Mouse (Mus musculus): ENCODE measurements around the gene B3galt4. TPM values are rescaled to one million over a fixed set of nuclear protein-coding genes. Genes with fewer than 3 reads are reported as not detected.
A peak's percentile ranks its signal among the peaks of the same experiment; 100 is the strongest.
"Not testable (repeated sequence)": the region's sequence is repeated elsewhere in the genome, so short reads cannot be mapped to it uniquely, and the experiment has no call there.

The B3galt4 gene
- polyA plus RNA-seq, 1 experiment from 2014 or later, result 4.0 TPM

GRCm38 (mm10) chr17:33953310-33953709 lies 2.0 kb upstream of the B3galt4 start:
- no peak overlapping the region; the same call in 1 of the 2 replicates for H3K9ac ChIP-seq (ENCODE audit: low read length)
- DNase-seq (ENCODE audit: low spot score) (no peak), ATAC-seq (replicated peaks; ENCODE audit: low FRiP score) (no peak)
- no peak overlapping the region for H3K4me2 ChIP-seq (ENCODE audit: low read depth, low read length, severe bottlenecking)
- 90% methylated on average over 3 of the region's 3 CpGs for WGBS
- H3K4me3 ChIP-seq (ENCODE audit: low read depth, low read length), result peak overlapping the region; percentile 5; the same call in 1 of the 2 replicates
- H3K27ac ChIP-seq (ENCODE audit: low read depth, low read length), result no peak overlapping the region
- peaks cover 39% of the 10 kb centered on the region for H3K4me1 ChIP-seq (replicated peaks; ENCODE audit: control insufficient read depth, insufficient read depth, low read length)
- peaks cover 12% of the 10 kb centered on the region for H3K36me3 ChIP-seq (ENCODE audit: control insufficient read depth, insufficient read depth, low read length)
- no peaks in the 10 kb centered on the region for H3K27me3 ChIP-seq (ENCODE audit: control insufficient read depth, insufficient read depth, low read length)
- no peaks in the 10 kb centered on the region for H3K9me3 ChIP-seq (ENCODE audit: control insufficient read depth, low read length)

- H3K27me3 ChIP-seq (ENCODE audit: control insufficient read depth, insufficient read depth, low read length), result no peaks in the 10 kb centered on the region
- H3K4me3 ChIP-seq (ENCODE audit: low read depth, low read length), result 0 out of 2 replicates have a peak overlapping the region, but pooled peaks have one; percentile 5
- ATAC-seq (replicated peaks; ENCODE audit: low FRiP score) (no peak), DNase-seq (ENCODE audit: low spot score) (no peak)
- peaks cover 12% of the 10 kb centered on the region for H3K36me3 ChIP-seq (ENCODE audit: control insufficient read depth, insufficient read depth, low read length)
- 80% methylated on average over 4 of the region's 4 CpGs for WGBS
- H3K4me1 ChIP-seq (replicated peaks; ENCODE audit: control insufficient read depth, insufficient read depth, low read length), result peaks cover 39% of the 10 kb centered on the region
- H3K9me3 ChIP-seq (ENCODE audit: control insufficient read depth, low read length), result no peaks in the 10 kb centered on the region
- H3K9ac ChIP-seq (ENCODE audit: low read length), result no peak overlapping the region; the same call in 1 of the 2 replicates
- no peak overlapping the region for H3K27ac ChIP-seq (ENCODE audit: low read depth, low read length)
- no peak overlapping the region for H3K4me2 ChIP-seq (ENCODE audit: low read depth, low read length, severe bottlenecking)
Measured at GRCm38 (mm10) chr17:33952879-33953278, 1.6 kb upstream of the B3galt4 start.

GRCm38 (mm10) chr17:33952015-33952414 lies 727 bp upstream of the B3galt4 start:
- 0 out of 2 replicates have a peak overlapping the region, but pooled peaks have one; percentile 29 for H3K4me3 ChIP-seq (ENCODE audit: low read depth, low read length)
- DNase-seq (ENCODE audit: low spot score); ATAC-seq (replicated peaks; ENCODE audit: low FRiP score); H3K27me3 ChIP-seq (ENCODE audit: control insufficient read depth, insufficient read depth, low read length); H3K9me3 ChIP-seq (ENCODE audit: control insufficient read depth, low read length); H3K9ac ChIP-seq (ENCODE audit: low read length); H3K27ac ChIP-seq (ENCODE audit: low read depth, low read length): not testable (repeated sequence)
- H3K4me2 ChIP-seq (ENCODE audit: low read depth, low read length, severe bottlenecking), result peak overlapping the region; percentile 51
- H3K4me1 ChIP-seq (replicated peaks; ENCODE audit: control insufficient read depth, insufficient read depth, low read length), result peaks cover 37% of the 10 kb centered on the region
- peaks cover 12% of the 10 kb centered on the region for H3K36me3 ChIP-seq (ENCODE audit: control insufficient read depth, insufficient read depth, low read length)
- 73% methylated on average over 13 of the region's 13 CpGs for WGBS

GRCm38 (mm10) chr17:33950131-33950625 lies 1.1 kb downstream of the B3galt4 start:
- H3K4me3 ChIP-seq (ENCODE audit: low read depth, low read length), result no peak overlapping the region
- WGBS, result 75% methylated on average over 10 of the region's 10 CpGs
- no peak overlapping the region for H3K27ac ChIP-seq (ENCODE audit: low read depth, low read length)
- H3K4me1 ChIP-seq (replicated peaks; ENCODE audit: control insufficient read depth, insufficient read depth, low read length), result peaks cover 34% of the 10 kb centered on the region
- H3K4me2 ChIP-seq (ENCODE audit: low read depth, low read length, severe bottlenecking), result peak overlapping the region; percentile 21; the same call in 1 of the 2 replicates
- H3K9ac ChIP-seq (ENCODE audit: low read length), result no peak overlapping the region
- no peak for ATAC-seq (replicated peaks; ENCODE audit: low FRiP score)
- no peaks in the 10 kb centered on the region for H3K27me3 ChIP-seq (ENCODE audit: control insufficient read depth, insufficient read depth, low read length)
- no peaks in the 10 kb centered on the region for H3K9me3 ChIP-seq (ENCODE audit: control insufficient read depth, low read length)
- DNase-seq (ENCODE audit: low spot score), result no peak
- peaks cover 12% of the 10 kb centered on the region for H3K36me3 ChIP-seq (ENCODE audit: control insufficient read depth, insufficient read depth, low read length)

GRCm38 (mm10) chr17:33948905-33949537 lies 2.3 kb downstream of the B3galt4 start:
- Histone ChIP-seq H3K9me3 (ENCODE audit: control insufficient read depth, low read length) (no peaks in the 10 kb centered on the region), H3K4me2 (ENCODE audit: low read depth, low read length, severe bottlenecking) (no peak overlapping the region), H3K9ac (ENCODE audit: low read length) (no peak overlapping the region), H3K4me1 (replicated peaks; ENCODE audit: control insufficient read depth, insufficient read depth, low read length) (peaks cover 26% of the 10 kb centered on the region), H3K36me3 (ENCODE audit: control insufficient read depth, insufficient read depth, low read length) (peaks cover 13% of the 10 kb centered on the region), H3K4me3 (ENCODE audit: low read depth, low read length) (no peak overlapping the region), H3K27ac (ENCODE audit: low read depth, low read length) (no peak overlapping the region), H3K27me3 (ENCODE audit: control insufficient read depth, insufficient read depth, low read length) (no peaks in the 10 kb centered on the region)
- ATAC-seq (replicated peaks; ENCODE audit: low FRiP score) (no peak), DNase-seq (ENCODE audit: low spot score) (no peak)
- WGBS, result 91% methylated on average over 19 of the region's 19 CpGs

- WGBS, result 93% methylated on average over 22 of the region's 22 CpGs
- DNase-seq (ENCODE audit: low spot score), result no peak
- Histone ChIP-seq H3K4me2 (ENCODE audit: low read depth, low read length, severe bottlenecking) (no peak overlapping the region), H3K4me3 (ENCODE audit: low read depth, low read length) (no peak overlapping the region), H3K27ac (ENCODE audit: low read depth, low read length) (no peak overlapping the region), H3K9ac (ENCODE audit: low read length) (no peak overlapping the region), H3K27me3 (ENCODE audit: control insufficient read depth, insufficient read depth, low read length) (no peaks in the 10 kb centered on the region), H3K4me1 (replicated peaks; ENCODE audit: control insufficient read depth, insufficient read depth, low read length) (peaks cover 22% of the 10 kb centered on the region), H3K36me3 (ENCODE audit: control insufficient read depth, insufficient read depth, low read length) (peaks cover 9% of the 10 kb centered on the region), H3K9me3 (ENCODE audit: control insufficient read depth, low read length) (no peaks in the 10 kb centered on the region)
- no peak for ATAC-seq (replicated peaks; ENCODE audit: low FRiP score)
Measured at GRCm38 (mm10) chr17:33948090-33948904, 3.0 kb downstream of the B3galt4 start.

- H3K27ac ChIP-seq (ENCODE audit: low read depth, low read length), result no peak overlapping the region
- H3K4me1 ChIP-seq (replicated peaks; ENCODE audit: control insufficient read depth, insufficient read depth, low read length), result peaks cover 15% of the 10 kb centered on the region
- peaks cover 9% of the 10 kb centered on the region; the same call in 1 of the 2 replicates for H3K36me3 ChIP-seq (ENCODE audit: control insufficient read depth, insufficient read depth, low read length)
- no peaks in the 10 kb centered on the region for H3K27me3 ChIP-seq (ENCODE audit: control insufficient read depth, insufficient read depth, low read length)
- no peak overlapping the region for H3K4me2 ChIP-seq (ENCODE audit: low read depth, low read length, severe bottlenecking)
- DNase-seq (ENCODE audit: low spot score), result no peak
- no peak for ATAC-seq (replicated peaks; ENCODE audit: low FRiP score)
- 92% methylated on average over 10 of the region's 10 CpGs for WGBS
- no peak overlapping the region for H3K9ac ChIP-seq (ENCODE audit: low read length)
- H3K9me3 ChIP-seq (ENCODE audit: control insufficient read depth, low read length), result no peaks in the 10 kb centered on the region
- H3K4me3 ChIP-seq (ENCODE audit: low read depth, low read length), result no peak overlapping the region
Measured at GRCm38 (mm10) chr17:33947430-33948089, 3.7 kb downstream of the B3galt4 start.

GRCm38 (mm10) chr17:33943454-33943853 lies 7.8 kb downstream of the B3galt4 start:
- 92% methylated on average over 15 of the region's 15 CpGs for WGBS
- no peaks in the 10 kb centered on the region for H3K9me3 ChIP-seq (ENCODE audit: control insufficient read depth, low read length)
- H3K4me3 ChIP-seq (ENCODE audit: low read depth, low read length), result no peak overlapping the region
- no peak overlapping the region for H3K27ac ChIP-seq (ENCODE audit: low read depth, low read length)
- peaks cover 6% of the 10 kb centered on the region; the same call in 1 of the 2 replicates for H3K36me3 ChIP-seq (ENCODE audit: control insufficient read depth, insufficient read depth, low read length)
- ATAC-seq (replicated peaks; ENCODE audit: low FRiP score), result no peak
- H3K4me2 ChIP-seq (ENCODE audit: low read depth, low read length, severe bottlenecking), result no peak overlapping the region
- no peak for DNase-seq (ENCODE audit: low spot score)
- H3K4me1 ChIP-seq (replicated peaks; ENCODE audit: control insufficient read depth, insufficient read depth, low read length), result peaks cover 8% of the 10 kb centered on the region
- no peaks in the 10 kb centered on the region for H3K27me3 ChIP-seq (ENCODE audit: control insufficient read depth, insufficient read depth, low read length)
- H3K9ac ChIP-seq (ENCODE audit: low read length), result no peak overlapping the region
